Mouse (Mus musculus) E14TG2a.4 (cell line): ENCODE data around the gene Fgf8.

Source experiments
- CTCF ChIP-seq: conservative IDR thresholded peaks from 2 replicates; pipeline ENCODE4 v1.5.1; 2014; ENCODE audit warnings: low read length
- NANOG ChIP-seq: IDR thresholded peaks from 2 replicates; pipeline ENCODE4 v1.6.1; 2014; ENCODE audit warnings: borderline replicate concordance, low read length, mixed read lengths
- POU5F1 ChIP-seq: IDR thresholded peaks from 2 replicates; pipeline ENCODE4 v1.6.1; 2014; ENCODE audit warnings: low read length, borderline replicate concordance

DNA sequence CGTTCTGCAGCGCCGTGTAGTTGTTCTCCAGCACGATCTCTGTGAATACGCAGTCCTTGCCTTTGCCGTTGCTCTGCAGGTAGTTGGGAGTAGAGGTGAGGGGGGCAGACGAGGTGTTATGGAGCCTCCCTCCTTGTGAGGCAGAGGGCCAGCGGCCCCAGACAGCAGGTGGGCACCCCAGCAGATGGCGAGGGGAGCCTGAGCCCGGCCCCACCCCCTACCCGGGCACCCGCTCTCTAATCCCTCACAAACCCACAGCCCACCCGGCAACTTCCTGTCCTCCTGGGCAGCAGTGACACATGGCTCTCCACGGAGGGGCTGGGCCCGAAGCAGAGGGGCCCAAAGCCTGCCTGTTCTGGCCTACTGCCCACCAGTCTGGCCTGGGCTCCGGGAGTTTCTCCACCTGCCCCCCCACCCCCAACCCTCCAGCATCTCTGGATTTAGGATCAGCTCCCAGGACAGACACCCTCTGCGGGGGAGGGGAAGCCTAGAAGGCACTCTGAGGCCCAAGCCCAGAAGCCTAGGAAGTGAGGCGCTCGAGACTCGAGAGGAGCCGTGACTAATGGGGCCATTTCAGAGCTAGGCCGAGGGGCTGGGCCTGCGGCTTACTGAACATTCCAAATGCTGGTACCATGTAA lies 5.4 kb downstream of the Fgf8 start:
- TF ChIP-seq CTCF = no peak
- no peak for TF ChIP-seq POU5F1
- TF ChIP-seq NANOG = no peak
